Mouse (Mus musculus) lung, postnatal 0 days (tissue): ENCODE measurements around the gene Mpp3.

ENCODE experiments used
- CTCF ChIP-seq: IDR thresholded peaks from 2 replicates; pipeline ENCODE4 v1.5.1; 2016; ENCODE audit warnings: antibody characterized with exemption, mild to moderate bottlenecking
- EP300 ChIP-seq: IDR thresholded peaks from 2 replicates; pipeline ENCODE4 v1.6.1; 2016; ENCODE audit warnings: antibody characterized with exemption, mild to moderate bottlenecking, control low read depth

GRCm38 (mm10) chr11:102043381-102043780 lies 15.1 kb upstream of the Mpp3 start:
- TF ChIP-seq CTCF (no peak), EP300 (no peak)
